Comparison of ENCODE assay signal across 8 mouse cellular contexts in genomic region chr7:105399935-105400624, GRCm38 (mm10). TPM values are rescaled to one million over a fixed set of nuclear protein-coding genes. Genes with fewer than 3 reads are reported as not detected.
DNase-seq lines count a peak whose midpoint lies in the region; ATAC-seq and TF ChIP-seq lines count a peak whose summit lies in the region.

Fam160a2 (minus strand) TSS chr7:105400054.

- H3K4me3 ChIP-seq in hindbrain, embryonic 10.5 days, result peak within 1 kb of the TSS; percentile 88
- H3K4me3 ChIP-seq in lung, postnatal 0 days (ENCODE audit: low read depth, low read length), result peak within 1 kb of the TSS; percentile 79

- ATAC-seq in frontal cortex, adult (ENCODE audit: low TSS enrichment), result peak; percentile 96
- ATAC-seq in lung, postnatal 0 days, result peak; percentile 98

- TF ChIP-seq CTCF in lung, postnatal 0 days (IDR thresholded peaks at IDR 0.05), result no peak

- DNase-seq in MN1 (ENCODE audit: low spot score), result peak; percentile 99
- DNase-seq in cerebellum, adult 9-10 months, result peak; percentile 100
- DNase-seq in hindbrain, embryonic 10.5 days (ENCODE audit: low spot score), result peak; percentile 100
- DNase-seq in layer of hippocampus, adult 9-11 months, result peak; percentile 99
- peak; percentile 100 for DNase-seq in lung, postnatal 0 days (ENCODE audit: low spot score)
- peak; percentile 99 for DNase-seq in ovary, postnatal 14 days (ENCODE audit: low spot score)
- DNase-seq in thymus, postnatal 14 days, result peak; percentile 99

- no peak for TF ChIP-seq EP300 in lung, postnatal 0 days (IDR thresholded peaks at IDR 0.05)

- no peaks in the 10 kb centered on the region for H3K9me3 ChIP-seq in hindbrain, embryonic 10.5 days
- no peaks in the 10 kb centered on the region for H3K9me3 ChIP-seq in lung, postnatal 0 days (ENCODE audit: low read length)

- peaks cover 11% of the 10 kb centered on the region; the same call in 1 of the 2 replicates for H3K36me3 ChIP-seq in hindbrain, embryonic 10.5 days
- no peaks in the 10 kb centered on the region for H3K36me3 ChIP-seq in lung, postnatal 0 days (ENCODE audit: insufficient read depth, low read length)

- no peaks in the 10 kb centered on the region for H3K27me3 ChIP-seq in hindbrain, embryonic 10.5 days (ENCODE audit: insufficient read depth, poor library complexity, severe bottlenecking)
- no peaks in the 10 kb centered on the region for H3K27me3 ChIP-seq in lung, postnatal 0 days (replicated peaks; ENCODE audit: insufficient read depth, low read length)

- peak within 1 kb of the TSS; percentile 80 for H3K9ac ChIP-seq in lung, postnatal 0 days (replicated peaks; ENCODE audit: low read depth)

- H3K27ac ChIP-seq in hindbrain, embryonic 10.5 days, result peak within 1 kb of the TSS; percentile 93
- H3K27ac ChIP-seq in lung, postnatal 0 days (ENCODE audit: low read length), result peak within 1 kb of the TSS; percentile 88

- H3K4me1 ChIP-seq in hindbrain, embryonic 10.5 days (replicated peaks), result peaks cover 22% of the 10 kb centered on the region
- 0 out of 2 replicates have a peak, but pooled peaks cover 2% of the 10 kb centered on the region for H3K4me1 ChIP-seq in lung, postnatal 0 days (ENCODE audit: insufficient read depth, low read depth, low read length)

- under 1% methylated on average over 55 of the region's 55 CpGs for WGBS in hindbrain, embryonic 10.5 days
- WGBS in lung, postnatal 0 days, result 1% methylated on average over 49 of the region's 55 CpGs

- peak within 1 kb of the TSS; percentile 84 for H3K4me2 ChIP-seq in lung, postnatal 0 days (replicated peaks; ENCODE audit: low read depth, low read length)

RNA-seq across cellular contexts. Expression of gene Fam160a2, which starts in this region (rescaled TPM):
- 39.9 and 41.6 TPM in 2 replicates for polyA plus RNA-seq in hindbrain, embryonic 10.5 days (2016; fragmentation: Nextera tagmentation; extraction: Ambion mirVana)
- polyA plus RNA-seq in lung, postnatal 0 days (2015; fragmentation: Nextera tagmentation; extraction: Ambion mirVana), result 25.1 and 26.0 TPM in 2 replicates

Comparison
In these comparisons a context has a peak if more than half of its experiments do, and no peak if none do; other contexts are left out.
1. Peak in every context shown above with its lines: DNase-seq, ATAC-seq, H3K4me3 ChIP-seq and H3K27ac ChIP-seq.